Mouse (Mus musculus) liver (tissue): Measurements from ENCODE around the gene Gm28230.

ENCODE experiments used
- DNase-seq: peaks from one replicate; pipeline ENCODE4 v3.0.0-alpha.2; 2020; ENCODE audit warnings: mixed read lengths

The Gm28230 gene

DNA sequence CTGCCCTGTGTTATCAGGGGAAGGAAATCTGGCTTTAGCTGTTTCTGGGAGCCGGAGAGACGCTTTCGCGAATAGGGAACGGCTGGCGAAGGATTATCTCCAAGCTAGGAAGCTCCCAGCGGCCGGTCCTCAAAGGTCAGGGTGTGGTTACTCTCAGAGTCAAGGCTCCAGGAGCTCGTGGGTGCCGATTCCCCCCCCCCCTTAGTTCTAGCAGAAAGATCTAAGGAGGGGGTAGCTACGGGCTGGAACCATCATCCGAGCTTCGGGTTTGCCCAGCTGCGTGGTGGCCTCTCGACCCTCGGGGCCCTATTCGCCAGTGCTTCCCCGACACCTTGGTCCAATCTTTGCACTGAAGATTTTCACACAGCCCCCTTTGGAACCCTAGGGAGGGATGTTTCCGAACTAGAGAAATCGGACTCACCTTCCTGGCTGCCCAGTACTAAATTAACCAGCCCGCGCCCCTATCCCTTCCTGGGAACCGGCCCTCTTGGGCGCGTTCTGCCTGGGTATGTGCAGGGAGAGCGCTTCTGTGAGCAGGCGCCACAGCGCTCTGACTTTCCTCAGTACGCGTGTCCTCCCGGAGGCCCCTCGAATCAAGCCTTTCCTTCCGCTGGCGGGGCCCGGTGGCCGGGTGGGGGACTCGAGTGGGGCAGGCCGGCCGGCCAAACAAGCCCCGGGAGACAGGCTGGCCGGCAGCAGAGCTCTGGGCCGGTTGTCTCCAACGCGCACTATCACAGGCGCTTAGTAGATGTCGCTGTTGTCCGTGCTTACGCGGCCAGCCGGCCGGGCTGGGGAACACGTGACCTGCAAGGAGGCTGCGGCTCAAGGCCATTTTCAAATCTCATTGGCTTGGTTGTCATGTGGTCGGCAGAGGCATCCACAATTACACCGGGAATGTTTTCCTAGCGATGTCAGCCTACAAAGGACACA, 35.2 kb upstream of the Gm28230 start, which contains the start of gene Hoxd10:
Gene Hoxd10 (plus strand): TSS at position 903 of the 930 bp plus-strand sequence.
- DNase-seq: peak; percentile 47

DNA sequence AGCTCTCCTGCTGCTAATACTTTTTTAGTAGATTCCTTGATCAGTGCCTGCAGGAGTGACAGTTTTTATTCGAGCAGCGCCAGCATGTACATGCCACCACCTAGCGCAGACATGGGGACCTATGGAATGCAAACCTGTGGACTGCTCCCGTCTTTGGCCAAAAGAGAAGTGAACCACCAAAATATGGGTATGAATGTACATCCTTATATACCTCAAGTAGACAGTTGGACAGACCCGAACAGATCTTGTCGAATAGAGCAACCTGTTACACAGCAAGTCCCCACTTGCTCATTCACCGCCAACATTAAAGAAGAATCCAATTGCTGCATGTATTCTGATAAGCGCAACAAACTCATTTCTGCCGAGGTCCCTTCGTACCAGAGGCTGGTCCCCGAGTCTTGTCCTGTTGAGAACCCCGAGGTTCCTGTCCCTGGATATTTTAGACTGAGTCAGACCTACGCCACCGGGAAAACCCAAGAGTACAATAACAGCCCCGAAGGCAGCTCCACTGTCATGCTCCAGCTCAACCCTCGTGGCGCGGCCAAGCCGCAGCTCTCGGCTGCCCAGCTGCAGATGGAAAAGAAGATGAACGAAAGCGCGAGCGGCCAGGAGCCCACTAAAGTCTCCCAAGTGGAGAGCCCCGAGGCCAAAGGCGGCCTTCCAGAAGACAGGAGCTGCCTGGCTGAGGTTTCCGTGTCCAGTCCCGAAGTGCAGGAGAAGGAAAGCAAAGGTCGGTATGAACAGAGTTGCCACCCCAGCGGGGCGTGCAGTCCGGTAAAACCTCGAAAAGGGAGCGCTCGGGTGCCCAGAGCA, 34.3 kb upstream of the Gm28230 start:
- DNase-seq: no peak

DNA sequence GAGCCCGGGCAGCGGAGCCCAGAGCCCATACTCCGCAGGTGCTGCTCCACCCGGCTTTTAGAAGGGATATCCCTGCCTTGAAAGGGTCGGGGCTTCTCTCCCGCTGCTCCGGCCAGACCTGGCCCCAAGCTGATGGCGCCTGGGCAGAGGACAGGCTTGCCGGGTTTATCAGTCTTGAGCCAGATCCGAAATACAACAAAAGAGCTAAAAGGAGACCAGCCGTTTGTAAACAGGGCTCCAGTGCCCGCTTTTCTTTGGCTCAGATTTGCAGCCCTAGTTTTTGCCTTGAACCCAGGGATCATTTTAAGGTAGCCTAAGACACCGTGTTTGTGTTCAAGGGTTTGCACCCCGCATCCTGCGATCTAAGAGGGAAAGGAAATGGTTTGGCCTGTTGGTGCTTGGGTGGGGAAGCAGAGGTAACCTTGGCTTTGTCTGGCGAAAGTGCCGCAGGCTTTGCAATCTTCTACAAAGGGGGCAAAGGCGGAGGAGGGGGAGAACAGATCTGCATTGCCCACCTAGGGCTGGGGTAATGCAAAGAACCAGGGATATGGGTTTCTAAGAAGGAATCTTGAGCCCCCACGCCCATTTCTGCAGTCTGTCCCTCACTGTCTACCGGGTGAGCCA, 33.6 kb upstream of the Gm28230 start:
- no peak for DNase-seq

DNA sequence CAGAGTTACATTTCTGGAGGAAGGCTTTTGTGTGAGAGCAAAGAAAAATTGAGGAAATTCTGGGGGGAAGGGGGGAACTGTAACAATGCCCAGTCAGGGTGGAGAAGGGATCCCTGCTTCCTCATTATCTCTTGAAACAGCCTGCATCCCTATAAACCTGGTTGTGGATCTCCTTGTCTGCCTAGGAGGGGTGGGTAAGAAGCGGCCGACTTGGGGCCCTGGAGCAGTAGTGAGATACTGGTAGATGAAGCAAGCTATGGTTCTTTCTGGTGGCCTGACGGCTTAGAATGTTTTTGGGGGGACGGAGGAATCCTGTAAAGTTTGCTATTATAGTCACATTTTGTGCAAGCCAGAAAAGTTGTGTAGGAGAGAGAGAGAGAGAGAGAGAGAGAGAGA, 33.1 kb upstream of the Gm28230 start:
- DNase-seq: no peak

DNA sequence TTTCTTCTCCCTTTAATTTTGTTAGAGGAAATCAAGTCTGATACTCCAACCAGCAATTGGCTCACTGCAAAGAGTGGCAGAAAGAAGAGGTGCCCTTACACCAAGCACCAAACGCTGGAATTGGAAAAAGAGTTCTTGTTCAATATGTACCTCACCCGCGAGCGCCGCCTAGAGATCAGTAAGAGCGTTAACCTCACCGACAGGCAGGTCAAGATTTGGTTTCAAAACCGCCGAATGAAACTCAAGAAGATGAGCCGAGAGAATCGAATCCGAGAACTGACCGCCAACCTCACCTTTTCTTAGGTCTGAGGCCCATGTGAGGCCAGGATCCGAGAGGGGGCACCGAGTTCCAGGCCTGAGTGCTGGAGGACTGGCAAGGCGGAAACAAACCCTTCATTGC, 32.5 kb upstream of the Gm28230 start:
- no peak for DNase-seq

DNA sequence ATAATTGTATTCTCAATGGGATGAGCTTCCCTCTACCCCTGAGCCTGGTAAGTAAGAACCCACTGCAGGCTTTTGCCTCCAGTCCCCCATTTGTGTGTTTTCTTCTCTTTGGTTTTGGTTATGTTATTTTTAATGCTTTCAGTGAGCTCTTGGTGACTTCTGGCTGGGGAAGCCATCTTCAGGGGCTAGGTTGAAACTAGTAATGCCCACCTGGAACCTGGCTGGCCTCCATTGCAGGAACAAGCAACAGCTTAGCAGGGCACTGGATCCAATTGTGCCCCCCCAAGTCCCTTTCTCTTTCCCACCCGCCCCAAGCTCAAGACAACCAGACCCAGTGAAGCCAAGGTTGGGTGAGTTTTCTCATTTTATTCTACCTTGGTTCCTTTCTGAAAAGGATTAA, 31.1 kb upstream of the Gm28230 start:
- no peak for DNase-seq

DNA sequence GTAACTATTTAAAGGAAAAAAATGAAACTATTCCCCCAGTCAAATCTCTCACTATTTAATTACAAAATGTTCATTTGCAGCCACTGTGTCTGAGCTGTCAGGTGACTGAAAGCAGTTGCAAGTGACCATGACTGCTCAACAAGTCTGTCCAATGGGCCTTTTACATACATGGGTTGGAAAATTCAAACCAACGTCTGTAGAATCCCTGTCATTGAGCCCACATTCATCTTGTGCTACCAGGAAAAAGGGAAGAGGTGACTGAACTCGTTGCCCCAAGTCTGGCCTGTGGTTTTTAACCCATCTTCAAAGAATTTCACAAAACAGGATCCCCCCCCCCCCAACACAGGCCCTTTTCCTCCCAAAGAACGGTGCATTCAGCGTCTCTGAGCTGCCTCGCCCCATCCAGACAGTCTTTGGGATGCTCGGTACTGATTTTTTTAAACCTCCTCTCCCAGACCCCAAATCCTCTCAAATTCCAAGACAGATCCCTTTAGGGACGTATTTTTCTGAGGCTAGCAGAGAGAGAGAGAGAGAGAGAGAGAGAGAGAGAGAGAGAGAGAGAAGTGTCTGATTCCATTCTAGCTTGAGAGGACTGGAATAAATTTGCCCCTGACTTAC, 30.6 kb upstream of the Gm28230 start:
- no peak for DNase-seq

DNA sequence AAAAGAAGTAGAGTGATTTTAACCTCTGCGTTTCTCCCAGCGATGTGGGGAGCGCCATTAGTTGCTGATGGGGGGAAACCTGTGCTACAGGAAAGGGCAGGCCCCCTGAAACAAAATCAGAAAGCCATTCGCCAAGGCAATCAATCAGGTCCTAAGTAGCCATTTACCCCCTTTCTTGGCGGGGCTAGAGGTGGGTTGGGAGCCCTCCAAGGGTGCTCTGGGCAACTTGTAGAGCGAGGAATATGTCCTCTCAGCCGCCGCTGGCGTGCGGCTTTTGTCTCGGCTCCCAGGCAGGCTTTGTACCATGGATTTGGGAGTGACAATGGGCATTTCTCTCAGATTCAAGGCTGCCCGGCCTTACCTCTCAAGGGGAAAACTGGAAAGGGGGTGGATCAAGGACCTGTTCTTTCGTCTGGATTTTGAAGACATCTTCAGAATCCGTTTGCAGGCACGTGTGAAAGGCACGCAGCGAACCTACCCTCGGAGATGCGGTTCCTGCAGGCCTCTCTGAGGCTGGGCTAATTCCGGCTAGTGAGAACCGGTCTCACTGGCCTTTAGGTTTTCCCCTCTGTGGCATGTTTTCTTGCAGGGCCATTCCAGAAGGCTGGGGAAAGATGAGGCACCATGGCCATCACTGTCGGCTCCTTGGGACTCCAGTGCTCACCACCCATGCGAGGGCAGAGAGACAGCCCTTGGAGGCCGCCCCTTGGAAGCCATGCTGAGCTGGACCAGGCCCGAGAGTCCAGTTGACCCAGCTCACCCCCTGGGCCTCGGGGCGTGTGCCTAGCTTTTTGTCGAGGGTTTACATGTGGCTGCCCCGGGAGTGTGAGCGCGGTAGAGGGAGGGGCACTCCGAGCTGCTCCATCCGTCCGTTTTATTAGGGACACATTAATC, 29.8 kb upstream of the Gm28230 start:
- DNase-seq: no peak

DNA sequence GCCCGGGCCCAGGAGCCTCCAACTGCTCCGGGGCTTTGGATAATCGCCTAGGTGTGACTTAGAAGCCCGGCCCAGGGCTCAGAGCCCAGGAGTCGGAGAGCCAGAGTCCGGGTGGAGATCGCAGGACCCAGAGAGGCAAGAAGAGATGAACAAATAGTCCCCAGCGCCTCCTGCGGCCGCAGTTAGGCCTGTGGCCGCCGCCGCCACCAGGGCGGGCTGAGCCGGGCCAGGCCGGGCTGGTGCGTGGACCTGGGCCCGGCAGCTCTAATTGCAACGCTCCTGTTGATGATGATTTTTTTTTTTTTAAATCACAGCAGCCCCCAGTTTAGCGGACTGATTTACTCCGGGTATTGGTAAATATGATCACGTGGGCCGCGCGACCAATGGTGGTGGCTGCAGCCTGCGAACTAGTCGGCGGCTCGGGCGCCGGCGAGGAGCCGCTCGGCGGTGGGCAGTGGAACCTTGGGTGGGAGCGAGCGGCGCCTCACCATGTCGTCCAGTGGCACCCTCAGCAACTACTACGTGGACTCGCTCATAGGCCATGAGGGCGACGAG, 28.9 kb upstream of the Gm28230 start, which contains the start of gene Hoxd9:
Gene Hoxd9 (plus strand): TSS at position 161 of the 555 bp plus-strand sequence.
- DNase-seq: no peak

DNA sequence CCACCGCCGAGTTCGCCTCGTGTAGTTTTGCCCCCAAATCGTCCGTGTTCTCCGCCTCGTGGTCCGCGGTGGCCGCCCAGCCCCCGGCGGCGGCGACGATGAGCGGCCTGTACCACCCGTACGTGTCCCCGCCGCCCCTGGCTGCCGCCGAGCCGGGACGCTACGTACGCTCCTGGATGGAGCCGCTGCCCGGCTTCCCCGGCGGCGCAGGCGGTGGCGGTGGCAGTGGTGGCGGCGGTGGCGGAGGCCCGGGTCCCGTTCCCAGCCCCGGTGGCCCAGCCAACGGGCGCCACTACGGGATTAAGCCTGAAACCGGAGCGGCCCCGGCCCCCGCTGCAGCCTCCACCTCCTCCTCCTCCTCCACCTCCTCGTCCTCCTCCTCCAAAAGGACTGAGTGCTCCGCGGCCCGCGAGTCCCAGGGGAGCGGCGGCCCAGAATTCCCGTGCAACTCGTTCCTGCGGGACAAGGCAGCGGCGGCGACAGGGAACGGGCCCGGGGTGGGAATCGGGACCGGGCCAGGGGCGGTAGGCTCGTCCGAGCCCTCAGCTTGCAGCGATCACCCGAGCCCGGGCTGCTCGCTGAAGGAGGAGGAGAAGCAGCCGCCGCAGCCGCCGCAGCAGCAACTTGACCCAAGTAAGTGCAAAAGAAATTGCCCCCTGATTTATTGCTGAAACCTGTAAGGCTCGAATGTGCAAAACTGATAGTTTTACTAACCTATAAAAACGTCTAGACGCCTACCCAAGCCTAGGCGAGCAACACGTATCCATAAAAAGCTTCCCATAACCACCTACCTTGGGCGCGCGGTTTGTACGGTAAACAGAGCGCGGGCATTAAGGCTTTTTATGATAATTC, 28.1 kb upstream of the Gm28230 start:
- no peak for DNase-seq

DNA sequence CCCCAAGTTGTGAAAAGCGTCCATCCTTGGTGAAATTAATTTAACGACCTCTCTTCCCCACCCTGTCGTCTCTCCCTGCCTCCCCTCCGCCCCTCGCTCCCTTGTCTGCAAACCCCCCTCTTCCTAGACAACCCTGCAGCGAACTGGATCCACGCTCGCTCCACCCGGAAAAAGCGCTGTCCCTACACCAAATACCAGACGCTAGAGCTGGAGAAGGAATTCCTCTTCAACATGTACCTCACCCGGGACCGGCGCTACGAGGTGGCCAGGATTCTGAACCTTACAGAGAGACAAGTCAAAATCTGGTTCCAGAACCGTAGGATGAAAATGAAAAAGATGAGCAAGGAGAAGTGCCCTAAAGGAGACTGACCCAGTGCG, 27.5 kb upstream of the Gm28230 start:
- DNase-seq: no peak

DNA sequence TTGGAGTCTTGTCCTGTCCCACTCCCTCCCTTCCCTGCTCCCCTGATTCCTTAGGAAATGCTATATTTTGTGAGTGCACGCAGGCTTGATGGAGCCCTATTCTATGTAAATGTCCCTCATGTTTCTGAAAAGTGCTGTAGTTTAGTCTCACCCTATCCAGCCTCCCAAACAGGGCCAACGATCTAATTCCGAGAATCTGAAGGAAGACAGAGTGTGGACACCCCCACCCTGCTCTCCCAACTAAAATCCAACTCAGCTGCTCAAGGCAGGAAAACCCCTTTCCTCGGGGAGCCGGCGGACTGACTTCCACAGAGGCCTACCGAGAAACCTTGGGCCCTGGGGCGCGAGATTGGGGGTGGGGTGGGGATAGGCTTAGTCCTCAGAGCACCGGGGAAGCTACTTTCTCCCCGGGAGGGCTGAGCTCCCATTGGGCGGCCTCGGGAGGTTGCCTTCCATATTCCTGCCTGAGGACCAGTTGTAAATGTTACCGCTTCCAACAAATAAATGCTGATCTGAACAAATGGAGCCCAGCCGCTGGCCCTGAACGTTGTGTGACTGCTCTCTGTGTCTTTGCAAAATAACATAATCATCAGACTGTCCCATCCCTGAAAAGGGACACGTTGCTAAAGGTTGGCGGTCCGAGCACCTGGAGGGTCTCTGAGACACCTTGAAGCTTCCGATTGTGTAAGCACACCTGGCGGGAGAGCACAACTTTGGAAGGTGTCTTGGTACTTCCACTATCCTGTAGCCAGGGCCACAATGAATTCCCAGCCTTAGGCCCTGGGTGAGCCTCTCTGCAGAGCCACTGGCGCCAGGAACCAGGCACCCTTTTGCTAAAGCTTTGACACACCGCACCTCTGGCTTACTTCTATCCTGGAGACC, 26.6 kb upstream of the Gm28230 start:
- no peak for DNase-seq

DNA sequence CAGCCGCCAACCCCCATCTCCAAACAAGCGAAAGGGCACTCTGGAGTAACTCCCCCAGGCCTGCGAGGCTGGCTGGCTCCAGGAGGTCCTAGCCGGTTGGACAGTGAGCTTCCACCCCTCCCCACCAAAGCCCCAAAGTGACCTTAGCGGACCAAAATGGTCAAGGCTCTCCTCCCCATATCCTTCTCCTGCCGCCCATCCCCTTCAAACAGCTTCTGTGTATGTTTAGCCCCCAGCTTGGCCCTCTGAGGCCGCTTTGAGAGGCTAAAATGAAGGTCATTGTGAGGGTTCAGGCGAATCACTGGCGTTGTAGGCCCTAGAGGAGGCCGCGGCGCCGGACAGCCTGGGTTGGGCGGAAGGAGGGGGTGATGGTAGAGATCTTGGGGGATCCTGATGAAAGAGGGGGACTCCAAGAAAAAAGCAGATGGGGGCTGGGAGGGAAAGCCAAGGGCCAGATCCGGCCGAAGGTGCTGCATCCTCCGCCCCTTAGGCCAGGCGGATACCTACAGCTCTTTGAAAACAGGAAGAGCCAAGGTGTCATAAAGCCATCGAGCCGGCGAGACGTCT, 25.9 kb upstream of the Gm28230 start:
- no peak for DNase-seq

DNA sequence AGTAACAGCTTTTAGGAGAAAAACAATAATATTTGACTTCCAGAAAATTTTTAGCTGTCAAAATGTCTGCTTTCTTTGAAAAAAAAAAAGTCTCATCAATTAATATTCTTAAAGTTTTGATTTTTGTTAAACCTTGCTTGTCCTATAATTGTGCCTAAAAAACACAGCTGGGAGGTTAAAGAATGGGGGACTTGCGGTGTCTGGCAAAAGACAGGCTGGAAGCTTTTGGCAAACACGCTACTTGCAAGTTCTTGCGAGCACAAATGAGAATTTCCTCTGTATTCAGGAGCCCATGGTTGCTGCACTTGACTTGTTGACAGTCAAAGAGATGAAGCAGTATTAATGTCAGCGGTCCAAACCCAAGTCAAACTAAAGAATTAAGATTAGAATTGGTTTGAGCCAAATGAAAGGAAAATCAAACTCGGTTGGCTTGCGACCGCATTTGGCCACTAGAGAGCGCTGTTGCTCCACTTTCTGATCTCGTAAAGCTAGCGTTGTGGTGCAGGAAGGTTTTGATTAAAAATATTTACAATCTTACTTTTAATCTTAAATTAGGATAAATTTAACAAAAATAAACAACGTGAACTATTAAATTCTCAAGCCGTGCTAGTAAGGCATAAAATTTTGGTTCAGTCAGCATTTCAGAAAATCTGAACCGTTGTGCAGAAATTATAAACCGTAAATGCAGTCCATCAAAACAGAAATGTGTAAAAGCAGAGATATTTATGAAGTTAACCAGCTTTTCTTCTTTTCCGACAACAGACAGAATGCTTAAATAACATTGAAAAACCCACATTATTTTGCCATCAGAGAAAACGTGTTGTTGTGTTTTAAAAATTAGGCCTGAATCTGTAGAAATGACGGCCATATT, 24.3 kb upstream of the Gm28230 start:
- peak; percentile 60 for DNase-seq

DNA sequence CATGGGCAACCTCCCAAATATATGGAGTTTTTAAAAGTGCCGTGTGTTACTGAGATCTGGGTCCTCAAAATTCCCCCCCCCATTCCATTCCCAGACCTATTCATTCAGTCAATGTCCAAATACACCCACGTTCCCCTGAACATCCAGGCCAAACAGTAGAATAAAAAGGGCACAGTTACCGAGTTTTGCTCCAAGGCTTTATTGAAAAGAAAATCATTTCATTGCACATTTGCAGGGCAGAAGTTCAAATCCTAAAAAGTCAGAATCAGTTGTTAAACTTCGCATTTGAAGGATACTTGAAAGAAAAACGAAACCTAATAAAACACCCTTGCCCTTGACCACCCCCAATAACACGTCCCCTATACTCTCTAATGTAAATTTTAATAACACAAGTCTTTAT, 23.7 kb upstream of the Gm28230 start:
- no peak for DNase-seq

DNA sequence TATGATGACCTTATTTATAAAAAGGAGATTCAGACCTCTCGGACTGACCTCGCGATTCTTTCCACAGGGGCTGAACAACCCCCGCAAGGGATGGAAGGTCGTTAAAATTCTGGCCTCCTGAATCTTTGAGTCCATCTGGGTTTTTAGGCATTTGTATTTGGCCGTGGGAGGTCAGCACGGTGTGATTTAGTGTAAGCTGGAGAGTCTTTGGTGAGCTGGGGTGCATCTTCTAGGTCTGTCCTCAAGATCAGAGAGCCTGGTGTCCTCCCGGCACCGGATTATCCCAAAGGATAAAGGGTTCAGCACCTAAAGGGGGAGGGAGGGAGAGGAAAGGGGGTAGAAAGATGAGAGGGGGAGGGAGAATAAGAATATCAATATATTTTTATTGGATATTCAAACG, 23.2 kb upstream of the Gm28230 start:
- no peak for DNase-seq

DNA sequence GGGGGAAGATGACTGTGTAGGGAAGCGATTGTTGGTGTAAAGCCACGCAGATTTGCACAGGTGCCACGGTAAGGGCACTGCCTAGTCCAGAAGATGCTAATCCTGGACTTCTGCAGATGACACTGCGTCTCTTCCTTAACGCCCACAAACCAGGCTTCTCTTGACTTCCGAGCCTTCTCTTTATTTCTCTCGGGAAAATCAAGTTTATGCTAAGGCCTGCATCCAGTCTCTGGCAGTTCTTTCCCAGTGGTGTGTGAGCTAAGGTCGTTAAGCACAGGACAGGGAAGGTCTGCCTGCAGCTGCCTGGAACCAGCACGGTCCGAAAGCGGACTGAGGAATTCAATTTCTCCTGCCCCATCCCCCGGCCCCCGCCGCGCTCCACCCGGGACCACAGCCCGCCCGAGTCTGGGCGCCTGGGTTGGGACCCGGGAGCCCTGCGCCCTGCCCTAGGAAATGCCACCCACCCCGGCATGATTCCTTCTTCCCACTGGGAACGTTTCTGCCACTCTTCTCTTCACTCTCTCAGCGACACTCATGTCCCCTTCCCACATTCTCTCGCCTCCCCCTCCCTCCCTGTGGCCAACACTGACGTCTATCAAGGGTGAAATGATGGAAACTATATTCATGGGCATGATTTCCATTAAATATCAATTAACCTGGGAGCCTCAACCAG, 22.7 kb upstream of the Gm28230 start:
- DNase-seq: no peak
